Mouse (Mus musculus) heart, embryonic 16.5 days (tissue): ENCODE measurements around the gene Dst. TPM values are rescaled to one million over a fixed set of nuclear protein-coding genes. Genes with fewer than 3 reads are reported as not detected.

Experiments used
- ATAC-seq: fragments of 200-750 bp; cut with Nextera tagmentation; replicated peaks from 2 replicates; pipeline ENCODE4 v1.8.0; 2017; ENCODE audit warnings: moderate number of reproducible peaks; ENCODE audit not compliant: insufficient read depth, low FRiP score; ENCODE audit errors: extremely low read depth
- H3K27ac ChIP-seq: fragments of 300-500 bp; sonication (generic); 2 replicates; pipeline ENCODE4 v1.5.1; 2014; ENCODE audit warnings: mild to moderate bottlenecking, low read length, control low read depth, moderate library complexity
- H3K27me3 ChIP-seq: fragments of 300-500 bp; sonication (generic); 2 replicates; pipeline ENCODE4 v1.6.1; 2014; ENCODE audit warnings: low read length, mixed read lengths; ENCODE audit not compliant: control insufficient read depth, insufficient read depth
- H3K36me3 ChIP-seq: fragments of 300-500 bp; sonication (generic); 2 replicates; pipeline ENCODE4 v1.6.1; 2014; ENCODE audit not compliant: control insufficient read depth, insufficient read depth
- H3K4me1 ChIP-seq: fragments of 300-500 bp; sonication (generic); 2 replicates; pipeline ENCODE4 v1.6.1; 2014; ENCODE audit warnings: low read length, mixed read lengths; ENCODE audit not compliant: control insufficient read depth, insufficient read depth
- H3K4me2 ChIP-seq: fragments of 300-500 bp; sonication (generic); 2 replicates; pipeline ENCODE4 v1.6.1; 2014; ENCODE audit warnings: low read depth, mild to moderate bottlenecking, control low read depth, low read length
- H3K4me3 ChIP-seq: fragments of 300-500 bp; sonication (generic); 2 replicates; pipeline ENCODE4 v1.5.1; 2014; ENCODE audit warnings: mild to moderate bottlenecking, control low read depth, low read length
- H3K9ac ChIP-seq: fragments of 300-500 bp; sonication (generic); 2 replicates; pipeline ENCODE4 v1.6.1; 2014; ENCODE audit warnings: low read length, control low read depth
- H3K9me3 ChIP-seq: fragments of 300-500 bp; sonication (generic); replicated peaks from 2 replicates; pipeline ENCODE4 v1.6.1; 2016; ENCODE audit warnings: low read length; ENCODE audit not compliant: control insufficient read depth
- WGBS: fragments of 180-500 bp; shearing (Covaris S2); extraction: QIAGEN DNeasy Blood & Tissue Kit; methylation state at CpG from one replicate; pipeline ENCODE4 v1.1.7; 2014; 5-methylcytosine and 5-hydroxymethylcytosine counted together
- polyA plus RNA-seq: library from polyadenylated mRNA; unstranded; fragments of >200 nt; fragmentation: Nextera tagmentation; extraction: Ambion mirVana; gene quantifications from 2 replicates; pipeline ENCODE4 v1.2.1, GENCODE M21; 2015

The Dst gene
- polyA plus RNA-seq, 1 experiment from 2014 or later, result 23.1 TPM

DNA sequence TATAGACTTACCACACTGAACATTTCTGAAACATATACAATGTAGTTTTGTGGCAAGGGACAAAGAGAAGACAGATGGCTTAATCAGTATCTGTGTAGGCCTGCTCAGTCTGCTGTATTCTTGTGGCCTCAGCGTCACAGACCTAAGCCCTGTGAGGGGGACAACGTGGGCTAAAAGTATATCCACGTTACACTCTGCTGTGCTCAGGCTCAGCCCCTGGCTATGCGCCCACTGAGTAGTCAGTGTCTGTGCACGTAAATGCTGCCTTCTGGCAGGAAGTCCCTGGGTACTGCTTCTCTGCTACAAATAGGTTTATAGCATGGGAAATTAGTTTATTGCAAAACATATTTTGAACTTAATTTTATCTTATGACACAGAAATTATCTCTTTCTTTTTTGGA, 186.3 kb downstream of the Dst start:
- no peak for ATAC-seq
- H3K4me2 ChIP-seq, result no peak overlapping the region
- WGBS, result 39% methylated on average over 5 of the region's 5 CpGs
- H3K36me3 ChIP-seq, result peaks cover 3% of the 10 kb centered on the region; the same call in 1 of the 2 replicates
- H3K4me3 ChIP-seq, result no peak overlapping the region
- H3K27ac ChIP-seq, result no peak overlapping the region
- H3K27me3 ChIP-seq, result no peaks in the 10 kb centered on the region
- 0 out of 2 replicates have a peak, but pooled peaks cover 3% of the 10 kb centered on the region for H3K9me3 ChIP-seq
- H3K4me1 ChIP-seq, result peaks cover 17% of the 10 kb centered on the region
- H3K9ac ChIP-seq, result no peak overlapping the region

DNA sequence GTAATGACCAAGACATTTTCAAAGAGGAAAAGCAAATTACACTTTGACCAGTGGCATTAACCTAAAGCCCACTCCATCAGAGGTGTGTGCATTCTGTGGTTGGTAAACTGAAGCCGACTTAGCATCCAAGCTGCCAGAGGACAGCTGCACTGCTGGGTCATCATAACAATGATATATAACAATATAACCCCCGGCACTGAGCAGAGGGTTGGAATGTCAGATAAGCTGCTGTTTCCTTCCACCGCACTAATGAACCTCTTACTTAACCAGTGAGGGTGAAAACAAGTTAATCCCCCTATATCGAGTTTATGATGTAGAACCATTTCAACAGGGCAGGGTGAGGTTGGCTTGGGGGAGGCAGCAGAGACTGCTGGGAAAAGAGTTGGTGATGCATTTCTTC, 187.1 kb downstream of the Dst start:
- no peaks in the 10 kb centered on the region for H3K27me3 ChIP-seq
- no peak overlapping the region for H3K9ac ChIP-seq
- no peak overlapping the region for H3K4me2 ChIP-seq

DNA sequence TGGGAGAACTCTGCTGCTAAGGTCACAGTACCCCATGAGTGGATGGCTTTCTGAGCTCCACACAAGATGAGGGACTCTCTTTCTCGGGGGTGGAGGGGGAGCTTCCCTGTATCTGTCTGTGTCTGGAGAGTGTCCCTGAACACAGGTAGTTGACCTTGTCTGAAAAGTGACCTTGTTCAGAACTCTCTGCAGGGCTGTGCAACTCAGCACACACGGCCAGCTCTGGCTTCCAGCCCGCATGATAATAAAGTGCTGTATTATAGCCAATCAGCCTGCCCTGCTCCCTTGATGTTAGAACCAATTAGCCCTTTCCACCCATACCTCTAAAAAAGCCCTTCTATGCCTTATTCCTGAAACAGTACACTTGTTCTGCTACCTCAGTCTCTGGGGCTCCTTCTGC, 188.9 kb downstream of the Dst start:
- 45% methylated on average over 3 of the region's 3 CpGs for WGBS
- Histone ChIP-seq H3K9ac (peak overlapping the region; percentile 29; the same call in 1 of the 2 replicates), H3K27ac (peak overlapping the region; percentile 83), H3K4me1 (peaks cover 17% of the 10 kb centered on the region), H3K9me3 (no peaks in the 10 kb centered on the region), H3K27me3 (no peaks in the 10 kb centered on the region), H3K4me3 (no peak overlapping the region), H3K4me2 (no peak overlapping the region), H3K36me3 (no peaks in the 10 kb centered on the region)
- ATAC-seq, result peak; percentile 60

More for the DNA sequence above, 187.1 kb downstream of the Dst start:
- 0 out of 2 replicates have a peak, but pooled peaks have one; percentile 35 for ATAC-seq
- Histone ChIP-seq H3K36me3 (peaks cover under 1% of the 10 kb centered on the region; the same call in 1 of the 2 replicates), H3K4me1 (peaks cover 17% of the 10 kb centered on the region), H3K4me3 (no peak overlapping the region), H3K9me3 (0 out of 2 replicates have a peak, but pooled peaks cover under 1% of the 10 kb centered on the region), H3K27ac (peak overlapping the region; percentile 35; the same call in 1 of the 2 replicates)
- WGBS, result 15% methylated on average over 4 of the region's 4 CpGs

DNA sequence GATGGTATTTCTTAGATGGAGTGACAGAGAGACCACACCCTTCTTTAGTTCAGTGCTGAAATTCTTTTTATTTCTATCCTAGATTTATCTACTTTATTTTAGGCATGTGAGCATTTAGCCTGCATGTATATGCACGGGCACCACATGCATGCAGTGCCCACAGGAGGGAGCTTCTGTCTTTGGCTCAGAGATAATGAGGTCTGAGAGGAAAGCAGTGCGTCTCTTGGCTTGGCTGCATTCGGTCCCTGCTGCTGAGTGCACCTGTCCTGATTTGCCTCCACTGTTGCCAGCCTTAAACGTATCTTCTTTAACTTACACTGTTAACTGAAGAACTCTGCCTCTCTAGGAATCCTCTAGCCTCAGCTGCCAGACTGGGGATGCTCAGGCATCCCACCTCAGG, 189.6 kb downstream of the Dst start:
- H3K9ac ChIP-seq, result no peak overlapping the region
- H3K4me1 ChIP-seq, result peaks cover 17% of the 10 kb centered on the region
- H3K4me3 ChIP-seq, result no peak overlapping the region
- no peaks in the 10 kb centered on the region for H3K27me3 ChIP-seq
- no peak; the same call in 1 of the 2 replicates for ATAC-seq
- H3K36me3 ChIP-seq, result no peaks in the 10 kb centered on the region
- 45% methylated on average over 4 of the region's 4 CpGs for WGBS
- H3K9me3 ChIP-seq, result peaks cover 2% of the 10 kb centered on the region; the same call in 1 of the 2 replicates
- no peak overlapping the region for H3K4me2 ChIP-seq
- H3K27ac ChIP-seq, result peak overlapping the region; percentile 83

DNA sequence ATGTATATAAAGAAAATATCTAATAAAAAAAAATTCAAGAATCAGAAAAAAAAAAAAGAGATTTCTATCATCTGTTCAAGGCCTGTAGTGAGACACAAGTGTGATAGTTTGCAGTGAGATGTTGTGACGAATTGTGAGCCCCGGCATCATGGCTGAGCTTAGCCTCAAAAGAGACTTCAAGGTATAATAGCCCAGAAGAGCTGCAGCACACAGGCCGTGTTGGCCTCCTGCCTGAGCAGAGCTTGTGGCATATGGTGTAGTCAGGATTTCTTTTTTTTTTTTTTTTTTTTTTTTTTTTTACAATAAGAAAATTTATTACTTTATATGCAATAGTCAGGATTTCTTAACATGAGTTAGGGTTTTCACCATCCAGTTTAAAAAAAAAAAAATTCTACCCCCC, 191.4 kb downstream of the Dst start:
- Histone ChIP-seq H3K9me3 (peaks cover 3% of the 10 kb centered on the region; the same call in 1 of the 2 replicates), H3K36me3 (no peaks in the 10 kb centered on the region), H3K9ac (no peak overlapping the region), H3K4me1 (peaks cover 23% of the 10 kb centered on the region), H3K4me2 (no peak overlapping the region), H3K4me3 (no peak overlapping the region), H3K27me3 (no peaks in the 10 kb centered on the region), H3K27ac (no peak overlapping the region)
- ATAC-seq, result no peak
- 93% methylated on average over 3 of the region's 3 CpGs for WGBS

DNA sequence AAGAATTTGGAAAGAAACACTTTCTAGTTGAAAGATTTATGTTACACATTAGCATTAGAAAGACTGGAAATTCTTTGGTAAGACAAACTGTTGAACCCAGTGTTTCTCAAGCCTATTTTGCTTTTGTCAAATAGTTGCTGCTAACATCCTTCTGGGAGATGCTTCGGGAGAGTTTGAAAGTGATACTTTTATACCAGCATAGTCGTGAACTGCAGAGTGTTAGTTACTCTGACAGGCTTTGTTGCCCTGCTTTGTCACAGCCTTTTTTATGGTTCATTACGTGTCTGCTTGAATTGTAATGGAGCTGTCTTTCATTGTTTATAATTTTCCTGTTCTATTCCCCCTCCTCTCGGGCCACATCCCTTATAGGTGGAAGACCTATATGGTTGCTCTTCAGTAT, 192.4 kb downstream of the Dst start:
- ATAC-seq, result no peak
- Histone ChIP-seq H3K36me3 (no peaks in the 10 kb centered on the region), H3K4me2 (no peak overlapping the region), H3K4me1 (peaks cover 27% of the 10 kb centered on the region), H3K9me3 (peaks cover 3% of the 10 kb centered on the region; the same call in 1 of the 2 replicates), H3K4me3 (no peak overlapping the region), H3K9ac (no peak overlapping the region), H3K27ac (no peak overlapping the region), H3K27me3 (no peaks in the 10 kb centered on the region)
- WGBS, result 84% methylated on average over 4 of the region's 4 CpGs

DNA sequence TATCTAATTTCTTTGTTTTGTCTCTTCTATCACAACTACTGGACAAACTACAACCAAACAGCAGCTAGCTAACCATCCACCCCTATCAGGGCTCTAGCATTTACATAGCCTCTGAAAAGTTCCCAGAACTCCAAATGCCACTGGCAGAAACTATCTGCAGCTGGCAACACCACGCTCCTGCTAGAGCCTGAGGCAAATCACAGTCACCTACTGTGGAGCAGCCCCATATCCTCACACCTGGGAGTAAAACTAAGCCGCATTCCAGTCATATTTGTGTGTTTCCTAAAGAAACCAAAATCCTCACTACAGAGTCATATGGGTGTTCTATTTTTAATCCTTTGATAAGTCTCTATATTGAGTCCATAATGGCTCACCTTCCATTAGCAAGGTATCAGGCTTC, 194.6 kb downstream of the Dst start:
- Histone ChIP-seq H3K4me1 (peaks cover 27% of the 10 kb centered on the region), H3K9me3 (peaks cover 3% of the 10 kb centered on the region; the same call in 1 of the 2 replicates), H3K4me3 (no peak overlapping the region), H3K4me2 (no peak overlapping the region), H3K9ac (no peak overlapping the region), H3K27ac (no peak overlapping the region), H3K36me3 (no peaks in the 10 kb centered on the region), H3K27me3 (no peaks in the 10 kb centered on the region)
- no peak for ATAC-seq
- 95% methylated on average over 2 of the region's 2 CpGs for WGBS

DNA sequence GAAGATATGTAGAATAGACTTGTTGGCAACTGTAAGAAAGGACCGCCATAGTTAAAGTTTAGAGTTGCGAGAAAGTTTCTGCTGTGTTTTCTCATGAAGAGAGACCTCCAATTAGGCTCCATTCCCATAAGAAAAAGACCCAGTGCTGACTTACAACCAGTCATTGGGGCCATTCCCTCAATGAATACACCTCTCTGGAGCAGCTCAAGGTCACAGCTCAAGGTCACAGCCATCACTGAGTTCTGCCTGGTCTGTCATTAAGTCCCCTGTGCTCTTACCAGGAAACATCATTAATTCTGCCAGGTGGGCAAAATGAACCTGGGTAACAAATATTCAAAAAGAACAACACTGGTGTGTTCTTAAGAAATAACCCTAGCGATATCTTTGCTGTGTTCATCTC, 195.2 kb downstream of the Dst start:
- ATAC-seq, result no peak
- 74% methylated on average over 3 of the region's 3 CpGs for WGBS
- Histone ChIP-seq H3K36me3 (no peaks in the 10 kb centered on the region), H3K4me2 (peak overlapping the region; percentile 22), H3K9ac (no peak overlapping the region), H3K4me3 (no peak overlapping the region), H3K4me1 (peaks cover 22% of the 10 kb centered on the region), H3K27me3 (no peaks in the 10 kb centered on the region), H3K27ac (peak overlapping the region; percentile 59), H3K9me3 (peaks cover 3% of the 10 kb centered on the region; the same call in 1 of the 2 replicates)

DNA sequence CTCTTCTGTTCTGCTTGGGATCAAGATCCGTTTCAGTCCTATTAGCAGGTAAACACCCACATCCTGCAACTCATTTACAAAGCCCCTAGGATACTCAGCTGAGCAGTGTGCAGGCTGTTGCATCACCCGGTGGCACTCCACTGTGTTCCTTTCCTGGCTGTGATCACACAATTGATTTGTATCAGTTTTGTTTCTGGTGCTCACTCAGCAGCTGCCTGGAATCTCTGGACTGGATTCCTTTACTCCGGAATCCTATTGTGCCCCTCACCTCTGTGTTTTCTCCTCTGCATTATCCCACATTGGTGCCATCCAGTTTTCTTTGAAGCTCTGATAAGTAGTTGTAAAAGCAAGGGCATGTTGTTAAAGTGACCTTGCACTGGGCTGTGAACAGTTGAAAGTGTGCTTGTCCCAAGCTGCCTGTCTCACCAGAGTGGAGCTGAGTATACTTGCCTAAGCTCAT, 195.7 kb downstream of the Dst start:
- no peak overlapping the region for H3K4me3 ChIP-seq
- peak overlapping the region; percentile 22 for H3K4me2 ChIP-seq
- peak overlapping the region; percentile 59 for H3K27ac ChIP-seq
- no peaks in the 10 kb centered on the region for H3K36me3 ChIP-seq
- no peaks in the 10 kb centered on the region for H3K27me3 ChIP-seq
- peak; percentile 71 for ATAC-seq
- peaks cover 3% of the 10 kb centered on the region; the same call in 1 of the 2 replicates for H3K9me3 ChIP-seq
- peaks cover 22% of the 10 kb centered on the region for H3K4me1 ChIP-seq
- WGBS, result 7% methylated on average over 3 of the region's 3 CpGs
- H3K9ac ChIP-seq, result no peak overlapping the region
